Mouse (Mus musculus) liver, postnatal 0 days (tissue): ENCODE data around the gene Adgrf3.

Experiments
- CTCF ChIP-seq: sonication (generic); IDR thresholded peaks from 2 replicates; pipeline ENCODE4 v1.5.1; 2016; ENCODE audit warnings: antibody characterized with exemption, low read depth
- EP300 ChIP-seq: IDR thresholded peaks from 2 replicates; pipeline ENCODE4 v1.6.1; 2016; ENCODE audit warnings: antibody characterized with exemption, low read depth, mild to moderate bottlenecking

DNA sequence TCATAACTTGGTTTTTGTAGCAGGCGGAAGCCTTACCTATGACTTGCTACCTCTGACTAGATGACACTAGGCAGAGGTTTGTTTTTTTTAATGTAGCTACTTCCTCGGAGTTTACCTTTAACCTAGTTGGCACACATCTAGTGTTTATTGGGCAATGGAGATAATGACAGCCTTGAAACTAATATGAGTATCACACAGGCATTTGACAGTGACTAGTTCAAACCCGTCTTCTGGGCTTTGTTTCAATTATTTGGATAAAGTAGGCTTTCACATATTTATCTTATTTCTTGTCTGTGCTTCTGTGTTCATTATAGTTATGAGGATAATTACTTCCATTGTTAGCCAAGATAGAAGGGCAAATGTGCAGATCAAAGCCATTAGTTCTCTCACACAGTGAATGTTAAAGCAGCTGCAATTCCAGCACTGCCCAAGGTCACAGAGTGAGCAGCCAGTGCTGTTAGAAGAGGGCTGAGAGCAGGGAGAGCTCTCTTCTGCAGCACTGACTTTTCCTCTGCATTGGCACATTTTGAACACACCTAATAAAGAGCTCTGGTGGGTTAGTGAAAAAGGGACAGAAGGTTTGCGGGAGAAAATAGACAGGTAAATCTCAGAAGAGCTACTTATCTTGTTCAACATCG is 35.1 kb downstream of the Adgrf3 start:
- no peak for TF ChIP-seq CTCF
- 0 out of 2 replicates have a peak, but pooled peaks have one; percentile 24 for TF ChIP-seq EP300
